Mouse (Mus musculus) midbrain, postnatal 0 days (tissue): Measurements from ENCODE around the gene Gm49510. TPM values are rescaled to one million over a fixed set of nuclear protein-coding genes. Genes with fewer than 3 reads are reported as not detected.

Experiments
- ATAC-seq: fragments of 200-750 bp; cut with Nextera tagmentation; 2 replicates; pipeline ENCODE4 v1.8.0; 2017; ENCODE audit warnings: moderate number of reproducible peaks, mild to moderate bottlenecking, moderate TSS enrichment, moderate library complexity; ENCODE audit not compliant: low FRiP score
- DNase-seq: peaks from one replicate; pipeline ENCODE4 v3.0.0-alpha.2; 2015; ENCODE audit warnings: low spot score
- H3K27ac ChIP-seq: fragments of 300-500 bp; sonication (generic); 2 replicates; pipeline ENCODE4 v1.5.1; 2014; ENCODE audit warnings: low read depth, mild to moderate bottlenecking, low read length, mixed read lengths
- H3K27me3 ChIP-seq: fragments of 300-500 bp; sonication (generic); 2 replicates; pipeline ENCODE4 v1.6.1; 2014; ENCODE audit warnings: low read length, control low read depth, mixed read lengths; ENCODE audit not compliant: insufficient read depth
- H3K36me3 ChIP-seq: fragments of 300-500 bp; sonication (generic); 2 replicates; pipeline ENCODE4 v1.6.1; 2014; ENCODE audit warnings: low read length, control low read depth, mixed read lengths; ENCODE audit not compliant: insufficient read depth
- H3K4me1 ChIP-seq: fragments of 300-500 bp; sonication (generic); 2 replicates; pipeline ENCODE4 v1.6.1; 2014; ENCODE audit warnings: mild to moderate bottlenecking, control low read depth, antibody characterized with exemption, low read length, mixed read lengths; ENCODE audit not compliant: insufficient read depth
- H3K4me2 ChIP-seq: fragments of 300-500 bp; sonication (generic); 2 replicates; pipeline ENCODE4 v1.6.1; 2014; ENCODE audit warnings: low read depth, mild to moderate bottlenecking, low read length, mixed read lengths; ENCODE audit not compliant: poor library complexity, severe bottlenecking
- H3K4me3 ChIP-seq: fragments of 300-500 bp; sonication (generic); 2 replicates; pipeline ENCODE4 v1.5.1; 2014; ENCODE audit warnings: low read depth, mild to moderate bottlenecking, low read length, moderate library complexity
- H3K9ac ChIP-seq: fragments of 300-500 bp; sonication (generic); replicated peaks from 2 replicates; pipeline ENCODE4 v1.6.1; 2014; ENCODE audit warnings: mild to moderate bottlenecking, low read length, moderate library complexity, mixed read lengths; ENCODE audit not compliant: poor library complexity, severe bottlenecking
- H3K9me3 ChIP-seq: fragments of 300-500 bp; sonication (generic); 2 replicates; pipeline ENCODE4 v1.6.1; 2016; ENCODE audit warnings: low read length, control low read depth
- CTCF ChIP-seq: IDR thresholded peaks from 2 replicates; pipeline ENCODE4 v1.5.1; 2016; ENCODE audit warnings: antibody characterized with exemption, mild to moderate bottlenecking
- WGBS: fragments of 180-500 bp; shearing (Covaris S2); extraction: QIAGEN DNeasy Blood & Tissue Kit; methylation state at CpG from one replicate; pipeline ENCODE4 v1.1.7; 2014; 5-methylcytosine and 5-hydroxymethylcytosine counted together
- polyA plus RNA-seq: library from polyadenylated mRNA; unstranded; fragments of >200 nt; fragmentation: Nextera tagmentation; extraction: Ambion mirVana; gene quantifications from 2 replicates; pipeline ENCODE4 v1.2.1, GENCODE M21; 2015
- total RNA-seq: library from RNA; depleted of rRNA; stranded (reverse); fragments of >200 nt; gene quantifications from 2 replicates; pipeline ENCODE4 v1.2.3, GENCODE M21; 2014

Gene Gm49510
- total and polyA plus RNA-seq, 2 experiments from 2014 or later: 0.17 to 1.7 TPM

- WGBS: 68% methylated on average over 7 of the region's 7 CpGs
- Histone ChIP-seq H3K9me3 (no peaks in the 10 kb centered on the region), H3K27ac (no peak overlapping the region), H3K4me2 (no peak overlapping the region), H3K27me3 (no peaks in the 10 kb centered on the region), H3K9ac (no peak overlapping the region), H3K4me1 (peaks cover 12% of the 10 kb centered on the region; the same call in 1 of the 2 replicates), H3K4me3 (no peak overlapping the region), H3K36me3 (peaks cover under 1% of the 10 kb centered on the region)
- no peak for TF ChIP-seq CTCF
- ATAC-seq: no peak
- DNase-seq: no peak
Observed at GRCm38 (mm10) chr15:78946232-78946631, 46.8 kb downstream of the Gm49510 start.

- TF ChIP-seq CTCF: no peak
- Histone ChIP-seq H3K4me1 (peaks cover 12% of the 10 kb centered on the region; the same call in 1 of the 2 replicates), H3K36me3 (0 out of 2 replicates have a peak, but pooled peaks cover 6% of the 10 kb centered on the region), H3K9me3 (no peaks in the 10 kb centered on the region), H3K4me2 (peak within 1 kb of the TSS; percentile 68), H3K27ac (peak within 1 kb of the TSS; percentile 77), H3K9ac (peak within 1 kb of the TSS; percentile 78), H3K4me3 (peak within 1 kb of the TSS; percentile 63), H3K27me3 (no peaks in the 10 kb centered on the region)
- WGBS: under 1% methylated on average over 24 of the region's 24 CpGs
- DNase-seq (peak; percentile 96), ATAC-seq (peak; percentile 93)
Observed at GRCm38 (mm10) chr15:78947657-78948056, 48.2 kb downstream of the Gm49510 start, which contains the start of gene Triobp. Gene Triobp, plus strand, starts transcription at chr15:78947724.

GRCm38 (mm10) chr15:78948152-78948725 lies 48.8 kb downstream of the Gm49510 start:
- H3K27me3 ChIP-seq: no peaks in the 10 kb centered on the region
- peaks cover 7% of the 10 kb centered on the region; the same call in 1 of the 2 replicates for H3K36me3 ChIP-seq
- peak; percentile 26; the same call in 1 of the 2 replicates for ATAC-seq
- no peak for TF ChIP-seq CTCF
- peak overlapping the region; percentile 63 for H3K4me3 ChIP-seq
- H3K4me1 ChIP-seq: peaks cover 12% of the 10 kb centered on the region; the same call in 1 of the 2 replicates
- no peaks in the 10 kb centered on the region for H3K9me3 ChIP-seq
- whole genome bisulfite sequencing: 2% methylated on average over 11 of the region's 11 CpGs
- DNase-seq: peak; percentile 21
- H3K27ac ChIP-seq: peak overlapping the region; percentile 77
- H3K9ac ChIP-seq: peak overlapping the region; percentile 78
- H3K4me2 ChIP-seq: peak overlapping the region; percentile 68

GRCm38 (mm10) chr15:78948883-78949282 lies 49.4 kb downstream of the Gm49510 start:
- H3K9me3 ChIP-seq: no peaks in the 10 kb centered on the region

GRCm38 (mm10) chr15:78955663-78956062 lies 56.2 kb downstream of the Gm49510 start:
- Histone ChIP-seq H3K27me3 (no peaks in the 10 kb centered on the region), H3K4me3 (no peak overlapping the region), H3K36me3 (peaks cover 35% of the 10 kb centered on the region), H3K9ac (no peak overlapping the region), H3K4me1 (no peaks in the 10 kb centered on the region), H3K9me3 (no peaks in the 10 kb centered on the region), H3K27ac (no peak overlapping the region), H3K4me2 (no peak overlapping the region)
- ATAC-seq (no peak), DNase-seq (no peak)
- WGBS: 81% methylated on average over 3 of the region's 3 CpGs
- peak; percentile 43 for TF ChIP-seq CTCF

More at GRCm38 (mm10) chr15:78948883-78949282, 49.4 kb downstream of the Gm49510 start:
- WGBS: 97% methylated on average over 3 of the region's 3 CpGs
- DNase-seq (no peak), ATAC-seq (no peak)
- no peak for TF ChIP-seq CTCF
- no peaks in the 10 kb centered on the region for H3K27me3 ChIP-seq
- H3K4me3 ChIP-seq: peak overlapping the region; percentile 63
- no peak overlapping the region; the same call in 1 of the 2 replicates for H3K9ac ChIP-seq
- no peak overlapping the region for H3K27ac ChIP-seq
- H3K4me1 ChIP-seq: peaks cover 12% of the 10 kb centered on the region; the same call in 1 of the 2 replicates
- peaks cover 11% of the 10 kb centered on the region; the same call in 1 of the 2 replicates for H3K36me3 ChIP-seq
- H3K4me2 ChIP-seq: peak overlapping the region; percentile 68

GRCm38 (mm10) chr15:78956351-78956750 lies 56.9 kb downstream of the Gm49510 start:
- no peak for DNase-seq

More at GRCm38 (mm10) chr15:78956351-78956750, 56.9 kb downstream of the Gm49510 start:
- Histone ChIP-seq H3K4me1 (no peaks in the 10 kb centered on the region), H3K27ac (no peak overlapping the region), H3K9ac (no peak overlapping the region), H3K4me3 (no peak overlapping the region), H3K36me3 (peaks cover 38% of the 10 kb centered on the region), H3K4me2 (no peak overlapping the region), H3K9me3 (no peaks in the 10 kb centered on the region), H3K27me3 (no peaks in the 10 kb centered on the region)
- TF ChIP-seq CTCF: peak; percentile 51
- 89% methylated on average over 4 of the region's 4 CpGs for WGBS
- ATAC-seq: no peak
